Comparison of ENCODE assay signal across 8 mouse cellular contexts in the genomic region with DNA sequence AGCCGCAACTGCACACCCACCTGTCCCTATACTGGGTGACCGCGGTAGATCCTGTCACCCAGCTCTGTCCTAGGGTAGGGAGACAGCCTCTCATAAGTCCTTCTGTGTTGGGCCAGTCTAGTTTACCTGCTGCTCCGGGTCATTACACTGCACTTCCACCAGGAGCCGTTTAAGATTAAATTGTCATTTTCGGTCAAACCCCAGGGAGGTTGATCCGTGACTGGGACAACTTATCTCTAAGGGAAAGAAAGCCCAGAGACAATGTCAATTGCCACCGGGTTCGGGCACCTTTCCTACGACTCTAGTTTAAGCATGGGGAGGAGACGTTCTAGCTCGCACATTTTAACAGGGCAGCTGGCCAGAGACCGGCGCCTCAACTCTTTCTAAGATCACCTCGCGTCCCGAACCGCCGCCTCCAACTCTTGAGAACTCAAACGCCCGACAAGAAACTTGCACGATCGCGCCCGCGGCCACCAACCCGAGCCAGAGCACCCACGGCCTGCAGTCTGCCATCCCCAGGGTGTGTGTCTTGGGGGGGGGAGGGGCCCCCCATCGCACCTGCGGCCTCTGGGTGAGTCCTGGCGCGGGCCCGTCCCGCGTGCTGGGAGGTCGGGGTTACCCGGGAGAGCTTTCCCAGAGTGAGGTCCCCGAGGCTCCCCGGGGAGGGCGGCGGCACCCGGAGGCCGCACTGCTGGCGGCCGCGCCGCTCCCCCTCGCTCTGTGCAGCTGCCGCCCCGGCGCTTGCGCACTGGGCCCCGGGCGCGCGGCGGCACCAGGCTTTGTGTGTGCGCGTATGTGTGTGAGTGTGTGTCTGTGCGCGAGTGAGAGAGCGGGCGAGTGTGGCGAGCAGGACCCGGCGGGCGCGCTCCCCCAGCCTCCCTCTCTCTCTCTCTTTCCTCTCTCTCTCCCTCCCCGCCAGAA. TPM values are rescaled to one million over a fixed set of nuclear protein-coding genes. Genes with fewer than 3 reads are reported as not detected.
DNase-seq lines count a peak whose midpoint lies in the region; ATAC-seq and TF ChIP-seq lines count a peak whose summit lies in the region.

Gene Bcl7a, plus strand, starts transcription at position 128 of the 921 bp plus-strand sequence.

- intact Hi-C loops in heart, adult 2 months (cut with DNase I), result loop anchor here (1.0 kb wide), 1 partner anchor 20 kb away; no protein-coding TSS in a partner anchor

- H3K27me3 ChIP-seq in embryonic facial prominence, embryonic 13.5 days, result no peaks in the 10 kb centered on the region
- H3K27me3 ChIP-seq in heart, adult 2 months (ENCODE audit: control insufficient read depth, insufficient read depth, low read length), result no peaks in the 10 kb centered on the region
- H3K27me3 ChIP-seq in kidney, adult 2 months (replicated peaks; ENCODE audit: control insufficient read depth, insufficient read depth, low read length), result no peaks in the 10 kb centered on the region
- no peaks in the 10 kb centered on the region for H3K27me3 ChIP-seq in limb, embryonic 11.5 days (ENCODE audit: control insufficient read depth, insufficient read depth, low read length)
- H3K27me3 ChIP-seq in midbrain, embryonic 13.5 days, result no peaks in the 10 kb centered on the region

- peak within 1 kb of the TSS; percentile 95 for H3K4me3 ChIP-seq in embryonic facial prominence, embryonic 13.5 days
- peak within 1 kb of the TSS; percentile 83 for H3K4me3 ChIP-seq in heart, adult 2 months
- peak within 1 kb of the TSS; percentile 91 for H3K4me3 ChIP-seq in kidney, adult 2 months (ENCODE audit: insufficient read depth, low read depth, low read length)
- H3K4me3 ChIP-seq in limb, embryonic 11.5 days (ENCODE audit: low read depth, low read length), result peak within 1 kb of the TSS; percentile 83
- peak within 1 kb of the TSS; percentile 93 for H3K4me3 ChIP-seq in midbrain, embryonic 13.5 days (replicated peaks)

- H3K79me2 ChIP-seq in heart, adult 2 months (replicated peaks; ENCODE audit: control insufficient read depth, insufficient read depth, low read length), result peaks cover 4% of the 10 kb centered on the region; the same call in 1 of the 2 replicates

- peaks cover 28% of the 10 kb centered on the region for H3K4me1 ChIP-seq in embryonic facial prominence, embryonic 13.5 days
- no peaks in the 10 kb centered on the region for H3K4me1 ChIP-seq in heart, adult 2 months (ENCODE audit: control insufficient read depth, insufficient read depth, low read length)
- H3K4me1 ChIP-seq in kidney, adult 2 months (ENCODE audit: control insufficient read depth, insufficient read depth, low read length), result peaks cover 12% of the 10 kb centered on the region
- peaks cover 11% of the 10 kb centered on the region for H3K4me1 ChIP-seq in limb, embryonic 11.5 days (ENCODE audit: control insufficient read depth, insufficient read depth, low read length)
- peaks cover 34% of the 10 kb centered on the region for H3K4me1 ChIP-seq in midbrain, embryonic 13.5 days (replicated peaks)

- no peaks in the 10 kb centered on the region for H3K9me3 ChIP-seq in embryonic facial prominence, embryonic 13.5 days
- H3K9me3 ChIP-seq in limb, embryonic 11.5 days (ENCODE audit: control insufficient read depth, low read length), result no peaks in the 10 kb centered on the region
- H3K9me3 ChIP-seq in midbrain, embryonic 13.5 days, result no peaks in the 10 kb centered on the region

- H3K27ac ChIP-seq in embryonic facial prominence, embryonic 13.5 days, result peak within 1 kb of the TSS; percentile 99
- H3K27ac ChIP-seq in heart, adult 2 months, result peak within 1 kb of the TSS; percentile 93
- peak within 1 kb of the TSS; percentile 99 for H3K27ac ChIP-seq in kidney, adult 2 months (ENCODE audit: insufficient read depth, low read depth, low read length)
- H3K27ac ChIP-seq in limb, embryonic 11.5 days (replicated peaks; ENCODE audit: low read depth, low read length), result peak within 1 kb of the TSS; percentile 99
- peak within 1 kb of the TSS; percentile 99 for H3K27ac ChIP-seq in midbrain, embryonic 13.5 days

- H3K9ac ChIP-seq in embryonic facial prominence, embryonic 13.5 days, result peak within 1 kb of the TSS; percentile 98
- H3K9ac ChIP-seq in heart, adult 2 months (ENCODE audit: low read depth, low read length), result peak within 1 kb of the TSS; percentile 96
- peak within 1 kb of the TSS; percentile 98 for H3K9ac ChIP-seq in limb, embryonic 11.5 days (ENCODE audit: low read length)
- H3K9ac ChIP-seq in midbrain, embryonic 13.5 days (replicated peaks), result peak within 1 kb of the TSS; percentile 99

- H3K36me3 ChIP-seq in embryonic facial prominence, embryonic 13.5 days, result peaks cover 4% of the 10 kb centered on the region; the same call in 1 of the 2 replicates
- H3K36me3 ChIP-seq in heart, adult 2 months (ENCODE audit: control insufficient read depth, insufficient read depth, low read length), result no peaks in the 10 kb centered on the region; the same call in 1 of the 2 replicates
- H3K36me3 ChIP-seq in kidney, adult 2 months (ENCODE audit: control insufficient read depth, insufficient read depth, low read length), result no peaks in the 10 kb centered on the region; the same call in 1 of the 2 replicates
- no peaks in the 10 kb centered on the region for H3K36me3 ChIP-seq in limb, embryonic 11.5 days (ENCODE audit: control insufficient read depth, insufficient read depth, low read length)
- peaks cover 3% of the 10 kb centered on the region for H3K36me3 ChIP-seq in midbrain, embryonic 13.5 days

- peak; percentile 89 for DNase-seq in 416B (ENCODE audit: low read depth)
- DNase-seq in adrenal gland, postnatal 4 days (ENCODE audit: low spot score in 2 of 2), result peak; percentile 71 to 74
- peak; percentile 94 for DNase-seq in heart, adult 2 months
- peak; percentile 93 for DNase-seq in kidney, adult 2 months
- peak; percentile 95 for DNase-seq in limb, embryonic 11.5 days (ENCODE audit: low spot score)
- DNase-seq in spleen, adult 12 weeks (ENCODE audit: low spot score), result peak; percentile 75

- ATAC-seq in embryonic facial prominence, embryonic 13.5 days (ENCODE audit: insufficient number of reproducible peaks, insufficient read depth, low FRiP score, low TSS enrichment, low read depth), result peak; percentile 82
- peak; percentile 71 for ATAC-seq in limb, embryonic 11.5 days (ENCODE audit: insufficient number of reproducible peaks, low FRiP score, low TSS enrichment, low read depth)
- peak; percentile 90 for ATAC-seq in midbrain, embryonic 13.5 days

- TF ChIP-seq EP300 in heart, adult 2 months (IDR thresholded peaks at IDR 0.05; ENCODE audit: insufficient read depth, low read depth, low read length), result no peak

- TF ChIP-seq CTCF in heart, adult 2 months (IDR thresholded peaks at IDR 0.05), result peak; percentile 56
- peak; percentile 33 for TF ChIP-seq CTCF in kidney, adult 2 months (conservative IDR thresholded peaks at IDR 0.05; ENCODE audit: insufficient read depth, insufficient read length, low read depth, low read length)

- H3K4me2 ChIP-seq in embryonic facial prominence, embryonic 13.5 days, result peak within 1 kb of the TSS; percentile 86
- H3K4me2 ChIP-seq in limb, embryonic 11.5 days (ENCODE audit: low read depth, severe bottlenecking), result peak within 1 kb of the TSS; percentile 92
- H3K4me2 ChIP-seq in midbrain, embryonic 13.5 days (replicated peaks), result peak within 1 kb of the TSS; percentile 91

- WGBS in embryonic facial prominence, embryonic 13.5 days, result 1% methylated on average over 69 of the region's 69 CpGs
- 2% methylated on average over 69 of the region's 69 CpGs for WGBS in heart, adult 2 months
- under 1% methylated on average over 67 of the region's 69 CpGs for WGBS in kidney, adult 2 months
- WGBS in limb, embryonic 11.5 days, result 1% methylated on average over 64 of the region's 69 CpGs
- under 1% methylated on average over 64 of the region's 69 CpGs for WGBS in midbrain, embryonic 13.5 days

- TF ChIP-seq POLR2A in heart, adult 2 months (IDR thresholded peaks at IDR 0.05; ENCODE audit: insufficient read depth, low read depth, low read length), result peak; percentile 59; the same call in 1 of the 2 replicates
- TF ChIP-seq POLR2A in kidney, adult 2 months (IDR thresholded peaks at IDR 0.05; ENCODE audit: low read depth, low read length), result no peak

RNA-seq across cellular contexts. Expression of gene Bcl7a, which starts in this region (rescaled TPM):
- total RNA-seq in adrenal gland, postnatal 4 days (2021), result 10 to 100 TPM; 21.8 to 29.2 TPM
- 37.5 and 41.0 TPM in 2 replicates for polyA plus RNA-seq in embryonic facial prominence, embryonic 13.5 days (2015; fragmentation: Nextera tagmentation; extraction: Ambion mirVana)
- total RNA-seq in heart, adult 2 months (2021), result 10 to 100 TPM in 1 of 2 experiments, 1 to 10 TPM in 1; 9.2 to 10.3 TPM
- 6.3 and 8.3 TPM in 2 replicates for polyA plus RNA-seq in heart, adult 2 months (2012; rRNA removed)
- 23.4 and 25.4 TPM in 2 replicates for polyA plus RNA-seq in kidney, adult 2 months (2012; rRNA removed)
- 44.4 and 45.2 TPM in 2 replicates for polyA plus RNA-seq in limb, embryonic 11.5 days (2014; fragmentation: Nextera tagmentation; extraction: Ambion mirVana)
- 47.8 and 53.0 TPM in 2 replicates for polyA plus RNA-seq in midbrain, embryonic 13.5 days (2015; fragmentation: Nextera tagmentation; extraction: Ambion mirVana)

Comparison
In these comparisons a context has a peak if more than half of its experiments do, and no peak if none do; other contexts are left out.
1. Peak in every context shown above with its lines: DNase-seq, ATAC-seq, H3K4me3 ChIP-seq and H3K27ac ChIP-seq.